Mouse (Mus musculus) c-Kit-positive CD71-positive TER-119-negative erythroid progenitor cells, embryonic 14.5 days (primary cell): Measurements from ENCODE around the gene Gm3015.
"Not testable (repeated sequence)": the region's sequence is repeated elsewhere in the genome, so short reads cannot be mapped to it uniquely, and the experiment has no call there.

ENCODE experiments used
- DNase-seq: peaks from one replicate; pipeline ENCODE4 v3.0.0-alpha.2; 2013; ENCODE audit warnings: low read depth

Gene Gm3015

GRCm38 (mm10) chr14:42768721-42769120 lies at the start of gene Gm3015:
TSS of gene Gm3015 (minus strand) at chr14:42768821.
- not testable (repeated sequence) for DNase-seq

DNA sequence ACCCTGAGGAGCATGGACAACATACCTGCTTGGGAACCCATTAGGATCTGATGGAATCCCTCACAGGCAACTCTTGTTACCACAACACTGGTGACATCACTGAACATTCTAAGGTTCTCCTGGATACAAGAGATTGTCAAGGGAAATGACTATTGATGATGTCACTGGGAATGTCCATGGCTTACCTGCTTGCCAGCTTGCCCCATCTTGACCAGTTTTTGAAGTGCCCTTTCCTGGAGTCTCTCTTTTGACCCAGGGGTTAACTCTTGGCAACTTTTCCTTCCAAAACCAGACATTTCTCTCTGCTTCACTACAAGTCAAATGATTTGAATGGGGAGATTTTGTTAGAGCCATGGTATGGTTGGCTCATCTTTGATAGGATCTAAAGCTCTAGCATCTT lies 29.3 kb upstream of the Gm3015 start, which contains the start of gene Gm10377:
Gene Gm10377, minus strand, starts transcription at position 101 of the 400 bp plus-strand sequence.
- not testable (repeated sequence) for DNase-seq
